Mouse (Mus musculus): ENCODE results near the gene Baz2b.

DNA sequence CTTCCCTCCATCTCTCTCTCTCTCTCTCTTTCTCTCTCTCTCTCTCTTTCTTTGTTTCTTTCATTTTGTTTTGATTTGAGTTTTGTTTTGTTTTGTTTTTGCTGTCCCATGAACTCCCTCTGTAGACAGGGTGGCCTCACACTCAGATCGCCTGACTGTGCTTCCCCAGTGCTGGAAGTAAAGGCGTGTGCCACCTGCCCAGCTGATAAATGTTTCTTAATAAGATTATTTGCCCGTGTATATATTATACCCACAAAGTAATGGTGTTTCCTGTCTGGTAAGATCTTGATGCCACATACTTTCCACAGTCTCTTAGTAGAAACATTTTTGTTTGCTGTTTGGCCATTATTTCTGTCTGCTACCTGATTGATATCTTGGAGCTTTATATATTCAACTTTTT lies 198.1 kb downstream of the Baz2b start:
- TF ChIP-seq CTCF (conservative IDR thresholded peaks at IDR 0.05; ENCODE audit: low read length) (no peak), POU5F1 (IDR thresholded peaks at IDR 0.05; ENCODE audit: borderline replicate concordance, low read length) (no peak)
